Mouse (Mus musculus) thymus, adult 2 months (tissue): ENCODE measurements around the gene Rgs6.

Experiments used
- CTCF ChIP-seq: fragments of 200-500 bp; IDR thresholded peaks from 2 replicates; pipeline ENCODE4 v1.5.1; 2012; ENCODE audit warnings: mild to moderate bottlenecking, control low read depth, low read length, moderate library complexity, borderline replicate concordance; ENCODE audit not compliant: control insufficient read depth, poor library complexity, insufficient read depth; ENCODE audit errors: extremely low read depth
- POLR2A ChIP-seq: fragments of 200-500 bp; IDR thresholded peaks from 2 replicates; pipeline ENCODE4 v1.6.1; 2012; ENCODE audit warnings: mild to moderate bottlenecking, low read length, control low read depth, moderate library complexity; ENCODE audit not compliant: control insufficient read depth, poor library complexity, insufficient read depth; ENCODE audit errors: extremely low read depth

GRCm38 (mm10) chr12:82999333-83000032 is 411.4 kb downstream of the Rgs6 start:
- TF ChIP-seq POLR2A: no peak
- no peak for TF ChIP-seq CTCF
